Mouse (Mus musculus) adipocyte (in vitro differentiated cells): ENCODE measurements at regions not wholly inside any gene's neighbourhood (a gene's known extent, or its start where the extent isn't known, plus 50 kb on each side); places are given as distances from the start of the nearest gene placed in this dataset.

Experiments
- DNase-seq: peaks from one replicate; pipeline ENCODE4 v3.0.0-alpha.2; 2016; ENCODE audit warnings: low spot score

DNA sequence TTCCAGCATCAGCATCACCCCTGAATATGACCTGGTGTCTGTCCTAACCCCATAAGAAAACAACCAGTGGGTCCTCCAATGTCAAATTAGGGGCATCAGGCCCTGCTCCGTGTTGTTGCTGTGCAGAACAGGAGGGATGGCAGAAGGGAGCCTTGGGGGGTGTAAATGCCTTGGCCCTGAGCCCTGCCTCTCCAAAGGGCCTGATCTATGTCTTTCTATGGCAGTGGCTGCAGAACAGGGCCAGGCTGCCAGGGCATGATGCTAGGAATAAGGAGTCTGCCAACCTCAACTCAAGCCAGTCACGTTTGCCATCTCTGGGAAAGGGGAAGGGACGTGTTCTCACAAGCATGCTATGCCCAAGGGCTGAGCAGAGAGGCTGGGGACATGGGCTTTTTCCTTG is 172.9 kb downstream of the Kcna5 start:
- DNase-seq, result no peak

DNA sequence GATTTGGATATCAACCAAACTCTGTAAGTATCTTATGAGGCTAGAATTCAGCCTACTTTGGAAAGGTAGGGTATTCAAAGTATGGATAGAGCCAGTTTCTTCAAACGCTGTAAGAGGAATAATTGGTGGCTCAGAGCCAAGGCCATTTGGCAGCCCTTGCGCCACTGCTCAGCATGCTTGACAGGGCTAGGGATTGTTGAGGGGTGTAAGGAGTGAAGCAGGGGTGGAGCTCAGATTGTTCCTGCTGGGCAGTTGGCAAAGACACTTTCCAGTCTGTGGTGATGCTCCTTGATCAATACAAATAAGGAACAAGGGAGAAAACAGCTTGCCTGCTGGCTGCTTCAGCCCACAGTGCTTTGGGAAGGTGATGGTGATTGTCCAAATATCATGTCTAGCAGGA is 181.9 kb downstream of the Kcna5 start:
- no peak for DNase-seq

DNA sequence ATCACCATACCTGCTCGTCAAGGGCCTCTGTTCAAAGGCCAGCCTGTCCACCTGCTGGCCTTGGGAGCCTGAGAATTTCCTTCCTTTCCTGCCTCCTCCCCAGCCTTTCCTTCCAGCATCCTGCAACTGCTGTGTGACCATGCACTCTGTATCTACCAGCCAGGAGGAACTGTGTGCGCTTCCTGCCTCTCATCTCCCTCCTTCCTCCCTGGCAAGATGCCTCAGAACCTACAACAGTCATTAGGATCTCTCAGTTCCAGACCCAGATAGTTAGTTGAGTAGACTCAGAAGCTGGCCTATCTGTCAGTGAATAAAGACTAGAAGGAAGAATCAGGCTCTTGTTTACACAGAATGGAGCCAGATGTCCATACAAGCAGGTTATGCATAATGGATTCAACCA is 183.8 kb upstream of the Ntf3 start:
- no peak for DNase-seq

DNA sequence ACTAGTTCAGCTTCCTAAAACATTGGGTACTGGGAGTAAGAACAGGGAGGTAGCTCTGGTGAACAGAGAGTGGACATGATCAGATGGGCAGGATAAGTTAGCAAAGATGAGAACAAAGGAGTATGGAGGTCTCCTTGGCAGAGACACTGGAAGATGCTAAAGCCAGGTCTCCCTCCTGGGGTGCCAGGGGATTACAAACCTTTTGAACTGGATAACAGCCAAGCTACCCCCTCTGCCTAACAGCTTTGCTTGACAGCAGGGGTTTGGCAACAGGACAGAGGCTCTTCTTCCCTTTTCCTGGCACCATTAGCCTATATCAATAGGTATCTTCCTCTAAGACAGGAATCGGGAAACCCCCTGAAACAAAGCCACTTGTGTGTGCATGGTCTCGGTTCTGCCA is 183.2 kb upstream of the Ntf3 start:
- DNase-seq, result no peak

DNA sequence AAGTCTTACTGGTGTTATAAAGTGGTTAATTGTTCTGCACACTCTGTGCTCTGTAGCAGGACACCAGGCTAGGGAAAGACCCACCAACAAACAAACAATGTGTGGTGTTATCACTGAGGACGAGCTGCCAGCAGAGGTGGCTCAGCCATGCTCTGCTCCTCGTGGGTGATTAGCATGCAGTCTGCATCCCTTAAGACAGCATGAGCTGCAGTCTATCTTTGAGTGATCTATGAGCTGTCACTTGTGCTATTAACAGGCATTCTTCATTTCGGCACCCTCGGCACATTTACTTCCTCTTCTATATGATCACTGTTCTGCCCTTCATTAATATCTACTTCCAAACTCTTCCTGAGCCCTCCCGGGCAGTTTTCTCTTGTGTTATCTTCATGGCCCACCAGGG is 178.5 kb upstream of the Ntf3 start:
- no peak for DNase-seq

DNA sequence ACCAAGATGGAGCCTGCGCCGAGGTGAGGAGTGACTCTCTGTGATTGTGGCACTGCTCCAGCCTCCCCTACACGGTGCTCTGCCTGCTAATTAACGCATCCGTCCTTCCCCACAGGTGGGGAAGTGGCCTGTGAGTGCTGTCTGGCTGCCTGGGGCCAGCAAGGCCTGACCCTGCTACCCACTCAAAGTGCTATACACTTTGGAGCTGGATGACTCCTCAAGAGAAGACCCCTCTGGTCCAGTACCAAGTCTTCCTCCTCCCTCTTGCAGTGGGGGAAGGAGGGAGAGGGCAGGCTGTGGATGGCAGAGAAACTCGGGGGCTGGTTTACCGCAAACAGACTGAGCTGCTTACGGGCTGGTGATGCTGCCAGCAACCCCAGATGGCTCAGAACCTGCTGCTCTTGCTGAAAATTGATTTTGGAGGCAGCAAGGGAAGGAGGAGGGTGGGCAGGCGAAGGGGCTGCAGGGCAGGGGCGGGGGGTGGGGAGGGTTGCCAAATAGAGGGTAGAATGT is 173.4 kb upstream of the Ntf3 start:
- no peak for DNase-seq

DNA sequence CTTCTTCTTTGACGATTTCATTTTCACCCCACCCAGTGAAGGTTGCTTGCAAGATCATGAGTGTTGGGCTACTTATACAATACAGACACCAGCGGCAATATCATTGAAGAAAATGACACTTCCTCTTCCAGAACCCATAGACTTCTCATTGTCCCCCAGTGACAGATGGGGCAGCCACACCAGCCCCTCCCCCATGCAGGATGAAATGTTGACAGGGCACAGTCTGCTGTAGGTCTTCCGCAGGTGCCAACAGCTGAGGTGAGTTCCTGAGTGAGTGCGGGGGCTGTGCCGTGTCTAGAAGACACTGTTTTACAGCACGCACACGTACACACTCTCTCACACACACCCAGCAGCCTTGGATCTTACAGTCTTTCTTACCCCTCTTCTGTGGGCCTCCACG is 171.0 kb upstream of the Ntf3 start:
- no peak for DNase-seq

DNA sequence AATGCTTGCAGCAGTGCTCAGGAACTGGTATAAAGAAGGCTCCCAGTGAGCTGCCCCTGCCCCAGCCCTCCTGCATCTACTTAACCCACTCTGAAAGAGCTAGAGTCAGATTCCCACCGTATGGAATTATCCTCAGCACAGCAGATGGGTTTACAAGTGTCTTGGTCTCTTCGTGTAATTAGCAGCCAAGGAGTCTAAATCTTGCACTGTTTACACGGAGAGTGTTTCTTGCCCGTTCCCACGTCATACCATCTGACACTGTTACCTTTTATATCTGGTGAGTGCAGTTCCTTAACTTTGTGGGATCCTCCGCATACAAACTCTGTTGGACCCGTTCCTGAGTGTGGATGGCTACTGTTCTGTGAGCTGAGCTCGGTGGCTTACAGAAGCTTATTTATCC is 167.5 kb upstream of the Ntf3 start:
- no peak for DNase-seq

DNA sequence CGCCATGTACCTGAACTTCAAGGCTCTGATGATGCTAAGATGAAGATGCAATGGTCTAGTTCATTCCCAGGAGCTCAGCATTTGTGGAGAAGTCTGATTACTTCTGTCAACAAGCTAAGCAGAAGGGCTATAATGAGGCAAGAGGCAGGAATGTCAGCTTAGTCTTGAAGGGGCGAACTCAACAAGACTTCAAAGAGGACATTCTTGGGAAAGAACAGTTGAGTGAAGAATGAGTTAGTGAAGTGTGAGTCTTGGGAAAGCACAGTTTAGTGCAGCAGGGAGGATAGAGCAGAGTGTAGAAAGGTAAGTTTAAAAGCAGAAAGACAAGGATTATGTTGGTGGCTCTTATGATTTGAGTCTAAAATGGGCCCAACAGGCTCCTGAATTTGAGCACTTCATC is 160.5 kb upstream of the Ntf3 start:
- DNase-seq, result no peak

DNA sequence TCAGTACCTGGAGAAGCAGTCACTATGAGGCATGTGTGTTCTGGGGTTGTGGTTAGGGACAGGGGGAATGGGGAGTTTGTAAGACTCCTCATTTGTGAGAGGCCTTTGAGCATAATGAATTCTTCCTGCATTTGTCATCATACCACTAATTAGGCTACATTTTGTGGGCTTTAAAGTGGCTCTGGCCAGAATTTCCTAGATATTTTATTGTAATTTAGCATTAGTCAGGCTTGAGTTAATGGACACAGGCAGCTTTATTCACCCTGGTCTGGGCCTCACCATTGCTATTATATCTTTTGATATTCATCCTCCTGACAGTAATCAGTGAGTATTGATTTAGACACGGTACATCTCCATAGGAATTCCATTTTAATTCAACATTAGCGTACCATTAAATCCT is 151.8 kb upstream of the Ntf3 start:
- DNase-seq, result no peak

DNA sequence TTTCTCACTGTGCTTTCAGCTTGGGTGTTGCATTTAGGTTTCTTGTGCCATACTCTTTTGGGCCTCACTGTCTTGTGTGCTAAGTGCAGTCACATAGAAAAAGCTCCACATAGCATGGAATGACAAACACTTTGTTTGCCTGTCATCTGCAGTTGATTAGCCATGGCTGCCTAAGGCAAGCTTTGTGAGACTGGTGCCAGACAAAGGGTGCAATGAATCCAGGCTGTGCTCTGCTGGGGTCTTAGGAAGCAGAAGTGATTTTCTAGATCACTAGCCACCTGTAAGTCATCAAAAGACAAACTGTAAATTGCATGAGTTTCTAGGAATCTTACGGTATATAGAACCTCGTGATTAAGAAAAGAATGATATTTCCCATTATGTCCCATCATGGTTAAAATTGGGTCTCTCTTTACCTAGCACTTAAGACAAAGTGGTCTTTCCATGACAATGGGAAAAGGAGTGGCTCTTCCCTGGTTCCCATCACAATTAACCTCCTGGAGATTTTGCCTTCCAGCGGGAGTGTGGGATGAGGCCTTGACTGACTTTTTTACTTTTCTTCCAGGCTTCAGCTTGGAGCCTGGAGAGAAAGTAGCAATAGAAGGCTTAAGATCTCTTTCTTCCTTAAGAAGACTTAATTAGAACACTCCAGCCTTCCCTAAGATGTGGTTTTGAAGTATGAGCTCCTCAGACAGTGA is 144.2 kb upstream of the Ntf3 start:
- DNase-seq, result no peak

DNA sequence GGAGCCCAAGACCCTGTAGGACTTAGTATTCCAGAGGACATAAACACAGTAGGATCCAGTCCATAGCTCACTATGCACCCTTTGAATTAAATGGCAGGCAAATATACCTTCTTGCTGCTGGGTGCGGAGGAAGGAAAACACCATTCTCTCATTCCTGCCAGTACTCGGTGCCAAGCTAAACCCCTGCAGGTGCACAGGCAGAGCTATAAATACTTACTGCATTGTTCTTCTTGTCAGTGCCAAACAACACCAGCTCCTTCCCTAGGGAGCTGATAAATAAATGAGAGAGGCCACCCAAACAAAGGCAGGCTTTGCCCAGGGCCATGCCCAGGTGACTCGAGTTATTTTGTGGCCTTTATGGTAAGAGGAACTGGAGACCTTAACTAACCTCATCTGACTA is 136.4 kb upstream of the Ntf3 start:
- DNase-seq, result no peak

DNA sequence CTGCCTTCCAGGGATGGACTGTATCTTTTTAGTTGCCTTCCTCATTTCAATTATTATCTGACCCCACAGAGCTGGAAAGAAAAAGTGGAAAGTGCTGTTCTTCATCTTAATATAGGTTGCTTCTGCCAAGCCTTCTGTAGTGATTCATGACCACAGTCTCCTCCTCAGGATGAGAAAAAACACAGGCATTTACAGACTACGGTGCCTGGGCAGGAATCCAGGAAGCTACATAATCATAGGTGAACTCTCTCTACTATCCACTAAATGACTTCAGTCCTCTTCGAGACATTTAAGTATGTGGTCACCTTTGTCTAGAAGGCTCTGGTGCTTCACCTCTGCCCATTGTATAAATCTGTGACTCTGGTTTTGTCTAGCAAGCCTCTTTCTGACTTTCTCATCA is 124.9 kb upstream of the Ntf3 start:
- no peak for DNase-seq

DNA sequence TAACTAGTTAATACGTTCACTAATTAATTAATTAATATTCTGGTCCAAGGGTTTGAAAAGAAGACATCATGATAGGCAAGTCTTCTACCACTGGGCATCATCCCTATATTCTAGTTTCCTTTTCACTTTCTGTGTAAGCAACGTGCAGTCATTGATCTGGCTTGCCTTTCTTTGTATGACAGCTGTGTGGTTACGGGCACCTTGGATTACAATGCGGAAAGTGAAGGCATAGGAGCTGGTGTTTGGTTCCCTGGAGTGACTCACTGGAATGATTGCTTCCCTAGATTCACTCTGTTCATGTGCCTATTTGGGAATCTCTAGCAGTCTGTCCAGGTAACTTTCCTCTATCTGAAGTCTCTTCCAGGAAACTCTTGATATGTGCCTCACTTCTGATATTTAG is 120.5 kb upstream of the Ntf3 start:
- DNase-seq, result no peak

DNA sequence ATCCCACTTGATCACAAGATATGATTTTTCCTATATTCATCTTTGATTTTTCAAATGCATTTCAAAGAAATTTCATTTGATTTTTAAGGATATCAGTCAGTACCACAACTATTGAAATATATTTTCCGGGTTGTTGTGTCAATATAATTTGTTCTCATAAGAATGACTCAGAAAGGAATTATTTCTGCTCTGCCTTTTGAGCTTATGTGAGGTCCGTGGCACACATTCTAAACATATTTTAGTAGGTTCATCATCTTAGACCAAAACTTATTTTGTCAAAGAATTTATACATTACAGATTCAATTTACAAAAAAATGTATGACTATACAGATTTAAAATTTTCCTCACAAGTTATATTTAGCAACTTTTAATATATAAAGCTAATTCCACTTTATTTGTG is 119.5 kb upstream of the Ntf3 start:
- no peak for DNase-seq

DNA sequence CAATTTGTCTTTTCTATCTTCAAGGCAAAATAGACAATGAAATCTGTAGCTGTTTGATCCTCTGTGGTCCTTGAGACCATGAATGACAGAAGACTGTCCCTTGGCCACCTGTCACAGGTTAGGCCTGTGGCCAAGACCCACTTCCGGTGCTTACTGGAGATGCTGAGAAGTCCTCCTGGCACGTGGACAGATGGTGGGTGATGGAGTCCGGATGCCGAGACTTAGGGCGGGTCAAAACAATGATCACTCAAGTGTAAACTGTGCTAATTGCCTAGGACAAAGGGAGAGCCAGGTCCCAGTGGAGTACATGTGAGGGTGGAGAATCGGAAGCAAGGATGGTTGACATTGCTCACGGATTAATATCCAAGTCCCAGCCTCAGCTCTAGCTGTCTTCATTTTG is 117.7 kb upstream of the Ntf3 start:
- DNase-seq, result no peak

DNA sequence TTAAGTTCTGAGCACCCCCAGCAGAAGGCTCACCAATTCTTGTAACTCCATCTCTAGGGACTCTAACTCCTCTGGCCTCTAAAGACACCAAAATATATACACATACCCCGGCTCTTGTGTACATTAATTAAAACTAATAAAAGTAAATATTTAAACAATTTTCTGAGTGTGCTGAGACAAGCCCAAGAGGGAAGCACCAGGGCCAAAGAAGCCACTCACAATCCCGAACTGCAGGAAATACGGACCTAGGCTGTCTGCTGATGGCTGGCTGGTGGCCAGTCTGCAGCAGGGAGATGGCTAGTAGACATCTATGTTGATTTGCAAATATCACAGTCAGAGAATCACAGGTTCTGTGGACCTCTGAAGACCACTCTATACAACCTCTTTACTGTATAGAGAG is 113.6 kb upstream of the Ntf3 start:
- DNase-seq, result no peak

DNA sequence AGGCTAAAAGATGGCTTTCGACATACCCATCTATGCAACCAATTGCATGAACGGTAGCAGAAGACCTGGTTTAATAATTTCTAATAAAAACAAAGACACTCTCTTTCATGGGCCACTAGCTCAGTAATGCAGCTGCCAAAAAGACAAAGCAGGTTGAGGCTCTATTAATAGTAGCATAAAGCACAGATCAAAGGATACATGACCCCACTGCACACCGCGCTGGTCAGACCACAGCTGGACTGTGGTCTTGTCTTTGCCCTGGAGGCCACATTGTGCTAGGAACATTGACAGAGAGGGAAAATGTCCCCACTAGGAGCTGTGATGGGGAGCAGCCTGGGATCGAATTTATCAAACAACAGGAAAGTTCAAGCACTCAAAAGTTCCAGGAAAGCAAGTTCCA is 79.3 kb upstream of the Ntf3 start:
- no peak for DNase-seq

DNA sequence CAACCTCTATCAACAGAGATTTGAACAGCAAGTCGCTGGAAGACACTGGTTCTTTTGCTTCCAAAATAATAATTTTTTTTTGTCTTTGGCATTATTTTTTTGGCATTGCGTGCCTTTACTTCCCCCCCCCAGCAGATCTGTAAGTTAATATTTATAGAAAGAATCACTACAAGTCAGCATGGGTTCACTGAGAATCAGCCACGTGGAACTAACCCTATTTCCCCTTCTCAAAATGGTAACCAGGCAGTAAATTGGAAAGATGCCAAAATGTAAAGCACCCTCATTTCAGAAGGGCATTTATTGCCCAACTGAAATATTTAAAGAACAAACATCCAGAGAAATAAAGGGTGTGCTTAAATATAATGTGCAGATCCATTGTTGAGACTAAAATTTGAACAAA is 78.7 kb upstream of the Ntf3 start:
- DNase-seq, result no peak

DNA sequence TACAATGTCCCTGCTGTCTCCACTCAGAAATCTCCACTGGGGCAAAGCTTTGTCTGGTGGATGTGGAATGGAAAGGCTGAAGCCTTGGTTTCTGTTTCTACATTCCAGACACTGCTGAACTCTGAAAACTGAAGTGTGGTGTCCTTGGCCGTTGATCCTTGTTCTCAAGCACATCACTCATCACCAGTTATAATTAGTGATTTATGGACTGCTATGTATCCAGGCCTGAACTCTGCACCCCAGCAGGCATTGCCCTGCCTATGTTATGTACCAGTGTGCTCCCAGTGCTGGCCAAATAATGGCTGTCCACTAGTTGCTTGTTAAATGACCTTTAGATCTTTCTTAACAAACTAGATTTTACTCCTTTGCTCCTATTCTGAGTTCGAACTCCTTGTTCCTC is 75.6 kb upstream of the Ntf3 start:
- no peak for DNase-seq

DNA sequence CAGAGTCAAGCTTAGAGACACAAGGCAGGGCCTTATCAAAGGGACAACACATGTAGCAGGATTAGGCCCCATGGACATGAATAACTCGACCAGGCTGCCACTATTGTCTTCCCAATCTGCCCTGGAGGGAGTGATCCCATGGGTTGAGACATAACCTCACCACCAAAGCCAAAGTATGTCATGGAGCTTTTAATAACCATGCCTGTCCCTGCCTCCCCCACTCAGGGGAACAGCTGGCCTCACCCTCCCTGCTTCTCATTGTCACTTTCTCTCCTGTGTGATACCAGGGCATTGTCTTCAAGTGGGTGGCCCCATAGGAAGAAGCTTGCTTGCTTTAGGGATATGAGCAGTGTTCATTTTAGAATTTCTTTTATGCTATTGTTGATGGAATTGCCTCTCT is 73.5 kb upstream of the Ntf3 start:
- DNase-seq, result no peak
